Mouse (Mus musculus): ENCODE data around the gene Ankrd37.

Gene Ankrd37

DNA sequence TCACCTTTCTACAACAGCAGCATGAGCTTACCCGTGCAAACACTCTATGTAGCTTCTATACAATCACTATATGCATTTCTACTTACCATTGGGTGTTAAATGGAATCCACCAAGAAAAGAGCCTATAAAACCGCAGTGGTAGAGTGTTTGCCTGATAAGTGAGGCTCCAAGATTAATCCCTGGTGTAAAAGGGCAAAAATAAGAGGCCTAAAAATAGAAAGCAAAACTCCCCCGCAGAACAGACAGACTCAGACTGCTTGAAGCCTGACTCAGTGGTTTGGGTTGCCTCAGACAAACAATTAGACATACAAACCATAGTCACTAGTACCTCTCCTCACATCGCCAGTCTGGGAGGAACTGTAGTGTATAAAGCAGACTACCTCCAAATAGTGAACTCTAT is at the start of gene Ankrd37:
Gene Ankrd37 (minus strand): TSS at position 112 of the 400 bp plus-strand sequence.
- no peak for DNase-seq (ENCODE audit: low spot score)

DNA sequence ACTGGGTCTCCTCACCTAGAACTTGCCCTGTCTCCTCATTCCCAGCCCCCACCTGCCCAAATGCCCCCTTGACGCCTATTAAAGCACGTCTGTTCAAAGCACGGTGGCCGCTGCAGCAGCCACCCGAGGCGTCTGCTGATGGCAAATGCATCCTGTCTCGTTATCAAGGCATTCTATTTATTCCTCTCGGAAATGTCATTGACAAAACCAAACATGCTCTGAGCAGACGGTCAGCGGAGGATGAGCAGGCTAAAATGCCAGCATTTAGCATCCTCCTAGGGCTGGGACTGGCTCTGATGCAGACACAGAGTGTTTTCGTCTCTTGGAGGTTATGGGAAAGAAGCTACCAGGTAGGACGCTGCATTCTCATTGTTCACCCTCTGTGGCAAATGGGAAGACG is 34.8 kb upstream of the Ankrd37 start:
- no peak for DNase-seq (ENCODE audit: low spot score)

DNA sequence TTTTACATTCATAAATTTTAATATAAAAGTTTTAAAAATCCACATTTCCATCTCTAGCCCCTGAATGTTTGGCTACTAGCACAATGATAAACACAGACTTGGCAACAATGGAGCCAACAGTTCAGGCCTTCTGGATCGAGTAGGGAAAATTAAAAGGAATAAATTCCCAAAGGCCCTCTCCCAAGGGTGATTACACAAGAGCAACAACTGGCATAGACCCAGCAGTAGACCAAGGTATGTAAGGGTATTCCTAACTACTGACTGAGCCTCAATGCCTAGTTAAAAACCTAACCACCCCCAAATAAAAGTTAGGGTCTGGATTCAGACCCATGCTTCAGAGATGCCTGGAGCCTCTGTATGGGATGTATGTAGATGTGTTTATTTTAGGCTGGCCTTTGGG is 34.2 kb upstream of the Ankrd37 start:
- DNase-seq (ENCODE audit: low spot score) = no peak

DNA sequence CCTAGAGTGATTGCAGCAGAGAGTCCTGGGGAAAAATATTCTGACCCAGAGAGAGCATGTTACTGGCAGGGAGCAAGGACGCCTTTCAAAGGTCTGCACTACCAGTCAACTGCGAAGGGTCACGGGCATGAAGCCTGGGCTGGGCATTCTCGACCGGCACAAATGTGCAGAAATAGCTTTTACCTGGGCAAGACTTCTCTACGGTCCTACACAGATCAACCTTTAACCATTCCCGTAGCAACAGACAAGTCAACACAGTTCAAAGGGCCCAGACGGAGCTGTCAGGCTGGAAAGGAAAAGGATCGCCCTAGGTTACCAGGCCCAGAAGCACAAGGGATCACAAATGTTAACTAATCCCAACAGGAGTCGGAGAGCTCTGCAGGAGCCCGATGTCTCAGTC is 30.7 kb upstream of the Ankrd37 start:
- DNase-seq (ENCODE audit: low spot score) = no peak

DNA sequence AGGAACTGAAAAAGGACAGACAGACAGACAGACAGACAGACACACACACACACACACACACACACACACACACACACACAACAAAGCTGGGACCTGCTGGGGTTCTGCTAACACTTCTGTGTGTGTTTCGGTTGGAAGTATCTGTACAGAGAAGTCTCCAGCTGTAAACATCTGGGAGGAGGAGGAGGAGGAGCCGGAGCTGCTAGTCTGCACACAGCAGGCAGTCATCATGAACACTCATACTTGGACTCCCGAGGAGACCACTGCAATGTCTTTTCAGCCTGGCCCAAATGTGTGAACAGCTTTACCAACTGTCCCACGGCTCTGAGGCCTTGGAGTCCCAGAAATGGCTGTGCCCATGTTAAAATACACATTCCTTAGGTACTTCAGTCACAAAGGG is 18.9 kb upstream of the Ankrd37 start:
- no peak for DNase-seq (ENCODE audit: low spot score)

DNA sequence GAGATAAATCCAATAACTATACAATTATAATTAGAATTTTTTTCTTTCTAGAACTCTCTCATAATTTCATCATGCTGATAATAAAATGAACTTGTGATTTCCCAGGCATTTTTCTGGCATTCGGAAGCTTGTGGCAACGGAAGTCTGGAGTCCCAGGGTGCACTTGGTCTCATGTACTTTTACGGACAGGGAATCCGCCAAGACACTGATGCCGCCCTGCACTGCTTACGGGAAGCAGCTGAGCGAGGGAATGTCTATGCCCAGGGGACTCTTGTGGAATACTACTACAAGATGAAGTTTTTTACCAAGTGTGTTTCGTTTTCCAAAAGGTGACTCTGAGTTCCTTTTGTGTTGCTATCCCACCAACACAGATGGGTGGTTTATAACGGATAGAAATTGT is 17.3 kb upstream of the Ankrd37 start:
- DNase-seq (ENCODE audit: low spot score) = no peak

DNA sequence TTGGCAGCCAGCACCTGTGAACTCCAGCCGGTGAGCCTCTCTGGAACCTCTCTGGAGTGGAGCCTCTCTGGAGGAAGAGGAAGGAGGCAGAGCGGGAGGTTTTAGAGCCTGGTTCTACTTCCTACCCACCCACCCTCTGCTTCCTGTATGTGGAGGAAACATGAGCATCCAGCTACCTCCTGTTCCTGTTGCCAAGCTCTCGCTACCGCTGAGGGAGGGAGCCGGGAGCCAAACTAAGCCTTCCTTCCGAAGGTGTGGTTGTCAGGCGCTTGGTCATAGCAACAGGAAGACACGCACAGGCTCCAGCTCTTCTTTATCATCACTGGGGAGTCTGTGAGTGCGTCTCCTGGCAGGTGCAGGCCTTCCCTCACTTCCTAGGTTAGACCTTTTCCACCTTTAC is 16.7 kb upstream of the Ankrd37 start:
- DNase-seq (ENCODE audit: low spot score) = no peak

DNA sequence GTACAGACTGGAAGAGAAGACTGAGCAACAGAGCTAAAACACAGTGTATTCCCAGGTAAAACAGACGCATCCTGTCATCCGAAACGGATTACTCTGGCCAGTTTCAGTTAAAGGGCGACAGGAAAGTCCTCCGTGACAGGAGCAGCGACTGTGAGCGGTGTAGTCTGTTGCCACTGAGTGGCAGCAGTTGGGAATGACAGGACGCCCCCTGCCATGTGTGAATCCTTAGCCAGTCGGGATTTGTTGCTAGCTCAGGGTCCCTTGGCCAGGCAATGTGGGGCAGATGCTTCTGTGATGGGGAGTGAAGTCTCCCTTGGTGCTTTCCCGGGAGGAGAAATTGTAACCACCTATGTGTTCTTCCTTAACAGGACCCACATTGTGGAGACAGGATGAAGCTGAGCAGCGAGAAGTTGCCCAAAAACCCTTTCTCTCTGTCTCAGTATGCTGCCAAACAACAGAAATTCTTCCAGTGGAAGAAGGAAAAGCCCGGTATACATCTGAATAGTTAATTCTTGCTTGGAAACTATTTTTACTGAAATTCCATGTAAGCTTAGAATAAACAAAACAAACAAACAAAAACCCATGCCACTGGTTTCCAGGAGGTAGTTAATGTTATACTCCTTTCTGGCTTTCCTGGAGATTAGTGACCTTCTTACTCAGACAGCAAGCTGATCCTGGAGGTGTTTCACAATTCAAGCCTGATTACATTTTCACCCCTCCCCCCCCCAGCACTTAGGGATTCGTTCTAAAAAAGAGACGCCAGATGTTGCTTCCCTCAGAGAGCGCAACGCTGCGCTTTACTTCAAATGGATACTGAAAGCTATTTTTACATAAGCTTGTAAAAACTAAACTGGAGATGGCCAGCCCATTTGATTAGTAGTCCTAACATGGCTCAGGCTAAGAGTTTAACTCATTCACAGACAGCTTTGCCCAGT is 5.5 kb upstream of the Ankrd37 start:
- DNase-seq (ENCODE audit: low spot score) = no peak

DNA sequence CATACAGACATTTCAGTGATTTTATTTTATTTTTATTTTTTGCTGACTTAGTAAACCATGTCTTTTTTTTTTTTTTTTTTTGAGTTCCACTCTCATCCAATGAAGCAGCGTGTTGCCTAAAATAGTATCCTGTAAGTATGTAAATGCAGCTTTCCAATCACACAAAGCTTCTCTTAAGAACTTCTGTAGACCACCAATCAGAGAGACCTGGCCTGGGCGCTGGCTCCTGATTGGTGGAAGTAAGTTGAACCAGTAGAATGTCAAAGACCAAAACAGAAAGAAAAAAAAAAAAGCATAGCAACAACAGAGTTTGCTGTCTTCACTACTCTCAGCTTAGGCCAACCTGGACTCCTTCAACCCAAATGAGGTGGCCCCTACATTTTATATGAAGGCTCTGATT is 4.8 kb upstream of the Ankrd37 start:
- DNase-seq (ENCODE audit: low spot score) = no peak

DNA sequence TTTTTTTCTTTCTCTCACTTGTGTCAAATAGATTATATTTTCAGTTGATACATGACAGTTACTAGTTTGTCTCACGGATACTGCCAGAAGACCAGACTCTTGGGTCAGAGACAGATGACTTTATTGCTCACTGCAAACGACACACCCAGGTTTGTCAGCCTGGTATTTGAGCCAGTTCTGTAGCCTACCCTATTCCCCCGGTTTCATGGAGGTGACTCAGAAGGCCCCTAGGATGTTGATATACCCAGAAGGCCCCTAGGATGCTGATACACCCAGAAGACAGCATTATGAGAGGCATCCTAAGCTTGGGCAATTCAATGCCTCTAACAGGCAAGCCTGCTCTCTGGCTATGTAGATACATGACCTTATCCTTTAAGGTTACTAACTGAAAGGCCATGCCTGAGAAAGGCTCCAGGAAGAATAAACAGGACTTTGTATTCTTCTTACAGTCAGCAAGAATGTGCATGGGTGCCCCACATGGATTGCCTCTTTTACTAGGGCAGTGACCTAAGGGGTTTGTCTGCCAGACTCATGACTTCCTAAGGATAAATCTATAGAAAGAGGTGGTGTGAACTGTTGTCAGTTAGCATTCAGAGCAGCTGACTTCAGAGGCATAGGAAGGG is 1.7 kb upstream of the Ankrd37 start:
- DNase-seq (ENCODE audit: low spot score) = no peak

DNA sequence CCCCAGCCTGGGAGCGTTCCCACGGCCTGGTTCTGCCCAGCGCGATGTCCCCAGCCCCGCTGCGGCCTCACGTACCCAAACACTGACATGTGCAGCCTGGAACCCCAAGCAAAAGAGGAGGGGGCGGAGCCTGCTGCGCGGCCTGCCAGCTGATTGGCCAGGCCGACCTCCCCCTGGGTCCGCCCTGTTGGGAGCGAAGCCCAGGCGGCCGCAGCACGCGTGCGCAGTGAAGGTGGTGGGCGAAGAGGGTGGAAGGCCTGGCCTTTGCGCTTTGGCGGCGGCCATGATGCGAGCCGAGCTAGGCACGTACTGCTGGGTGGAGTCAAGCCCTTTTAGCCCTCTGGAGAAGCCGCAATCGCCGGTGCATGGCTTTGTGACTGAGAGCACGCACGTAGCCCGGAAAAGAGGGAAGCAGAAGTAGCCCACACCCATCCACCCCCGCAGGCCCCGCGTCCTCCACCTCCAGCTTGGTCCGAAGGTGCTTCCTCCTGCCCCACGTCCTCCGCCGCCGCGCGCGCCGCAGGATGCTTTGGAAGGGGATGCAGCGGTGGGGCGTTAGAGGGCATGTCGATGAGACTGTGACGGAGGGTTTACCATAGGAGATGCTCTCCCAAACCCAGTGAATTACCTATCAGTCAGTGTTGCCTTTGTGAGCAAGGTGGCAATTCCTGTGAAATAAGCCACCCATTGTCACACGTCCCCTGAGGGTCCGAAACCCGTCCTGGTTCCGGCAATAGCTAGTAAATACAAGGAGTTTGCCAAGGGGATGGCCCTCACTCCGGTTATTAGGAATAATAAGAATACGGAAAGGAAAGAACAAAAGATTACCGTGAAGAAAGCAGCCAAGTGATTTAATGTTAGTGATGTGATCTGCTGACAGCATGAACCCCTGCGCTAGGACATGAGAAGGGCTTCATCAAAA is 5.5 kb downstream of the Ankrd37 start:
- peak; percentile 98 for DNase-seq (ENCODE audit: low spot score)

DNA sequence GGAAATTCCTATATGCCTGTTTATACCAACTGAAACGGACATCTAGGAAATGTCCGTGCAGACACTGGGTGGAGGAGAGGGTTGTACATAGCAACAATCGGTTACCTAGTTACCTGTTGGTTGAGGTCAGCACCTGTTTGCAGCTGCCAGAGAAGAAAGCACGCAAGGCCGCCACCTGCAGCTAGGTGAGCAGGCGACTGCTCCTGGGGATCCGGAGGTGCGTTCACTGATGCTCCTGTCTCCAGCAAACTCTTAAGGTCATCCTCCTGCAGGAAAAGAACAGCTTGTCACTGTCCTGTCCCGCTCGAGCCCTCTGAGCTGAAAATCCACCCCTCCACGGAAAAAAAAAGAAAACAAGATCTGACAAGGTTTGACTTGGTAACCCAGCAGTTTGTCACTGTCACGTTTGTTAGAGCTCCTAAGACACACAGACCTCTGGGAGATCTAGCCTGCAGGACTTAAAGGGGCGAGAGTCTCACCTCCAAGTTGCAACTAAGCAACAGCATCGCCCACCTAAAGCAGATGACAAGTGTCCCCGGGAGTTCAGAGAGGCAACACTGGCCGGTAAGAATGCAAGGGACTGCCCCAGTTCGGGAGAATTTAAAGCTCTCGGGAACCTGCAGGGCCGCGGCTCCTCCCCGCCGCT is 6.2 kb downstream of the Ankrd37 start, which contains the start of gene Lrp2bp:
Gene Lrp2bp (plus strand): TSS at position 166 of the 646 bp plus-strand sequence.
- peak; percentile 8 for DNase-seq (ENCODE audit: low spot score)

DNA sequence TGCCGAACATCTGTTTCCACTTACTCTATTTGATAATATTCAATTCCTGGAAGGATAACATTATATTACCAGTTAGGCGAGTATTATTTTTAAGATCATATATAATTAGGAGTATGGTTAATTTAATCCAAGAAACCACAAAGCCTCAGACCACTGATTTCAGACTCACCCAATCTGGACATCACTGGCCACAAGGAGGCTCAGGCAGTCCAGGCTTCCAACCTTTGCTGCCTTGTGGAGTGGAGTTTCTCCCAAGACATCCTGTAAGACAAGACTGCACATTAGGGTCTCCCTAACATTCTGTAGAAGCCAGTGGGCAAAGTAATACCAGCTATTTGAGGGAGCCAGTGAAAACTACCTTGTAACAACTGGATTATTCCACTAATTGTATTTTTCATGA is 7.3 kb downstream of the Ankrd37 start:
- DNase-seq (ENCODE audit: low spot score) = no peak

DNA sequence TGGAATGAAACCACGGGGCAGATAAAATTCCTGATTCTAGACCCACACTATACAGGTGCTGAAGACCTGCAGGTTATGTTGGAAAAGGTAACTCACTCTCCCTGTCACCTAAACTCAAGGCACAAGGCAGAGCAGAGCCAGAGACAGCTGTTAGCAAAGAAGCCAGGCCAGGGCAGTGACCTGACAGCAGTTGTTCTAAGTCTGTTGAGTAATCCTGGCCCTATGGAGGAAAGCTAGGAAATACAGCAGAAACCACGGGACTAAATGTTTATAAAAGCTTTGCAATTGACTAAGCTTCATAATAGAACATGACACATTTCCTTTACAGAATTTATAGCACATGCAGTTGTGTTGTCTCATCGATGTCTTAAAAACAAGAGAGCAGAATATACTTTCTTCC is 9.9 kb downstream of the Ankrd37 start:
- no peak for DNase-seq (ENCODE audit: low spot score)

DNA sequence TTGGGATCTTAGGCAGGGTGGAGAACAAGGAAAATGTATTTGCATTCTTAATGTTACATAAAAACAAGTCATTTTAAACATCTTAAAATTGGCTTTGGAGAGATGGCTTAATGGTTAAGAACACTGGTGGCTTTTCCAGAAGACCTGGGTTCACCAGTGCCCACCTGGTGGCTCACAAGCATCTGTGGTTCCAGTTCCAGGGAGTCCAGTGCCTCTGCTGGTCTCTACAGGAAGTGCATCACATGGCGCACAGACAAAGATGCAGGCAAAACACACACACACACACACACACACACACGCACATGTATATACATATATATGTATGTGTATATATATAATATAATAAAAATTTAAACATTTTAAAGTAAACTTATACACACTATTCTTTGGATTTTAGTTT is 11.4 kb downstream of the Ankrd37 start:
- DNase-seq (ENCODE audit: low spot score) = peak; percentile 37

DNA sequence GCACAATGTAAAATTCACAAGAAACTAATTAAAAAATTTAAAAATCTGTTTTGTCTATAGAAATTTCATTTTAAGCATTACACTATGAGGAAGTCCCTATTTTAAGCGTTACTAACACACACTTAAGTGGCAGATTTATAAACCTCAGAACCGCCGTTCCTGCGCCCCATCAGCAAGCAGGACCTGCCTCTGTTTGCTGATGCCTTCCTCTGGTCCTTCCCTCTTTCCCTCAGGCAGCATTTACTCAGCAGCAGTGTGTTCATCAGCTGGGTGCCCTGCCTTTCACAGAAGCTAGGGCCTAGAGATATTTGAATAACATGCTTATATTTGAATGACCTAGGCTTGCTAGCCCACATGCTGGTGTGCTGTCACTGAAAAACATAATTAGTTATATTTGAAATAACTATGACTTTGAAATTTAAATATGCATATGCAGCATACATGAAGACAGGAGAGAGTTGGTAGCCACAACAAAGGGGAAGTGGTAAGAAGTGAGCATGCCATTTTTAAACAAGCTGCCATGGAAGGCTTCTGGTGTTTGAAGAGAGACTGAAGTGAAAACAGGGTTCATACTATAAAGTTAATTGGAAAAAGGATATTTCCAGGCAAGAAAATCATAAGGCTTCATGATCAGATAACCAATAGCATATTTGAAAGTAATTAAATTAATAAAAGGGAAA is 14.7 kb downstream of the Ankrd37 start:
- no peak for DNase-seq (ENCODE audit: low spot score)

DNA sequence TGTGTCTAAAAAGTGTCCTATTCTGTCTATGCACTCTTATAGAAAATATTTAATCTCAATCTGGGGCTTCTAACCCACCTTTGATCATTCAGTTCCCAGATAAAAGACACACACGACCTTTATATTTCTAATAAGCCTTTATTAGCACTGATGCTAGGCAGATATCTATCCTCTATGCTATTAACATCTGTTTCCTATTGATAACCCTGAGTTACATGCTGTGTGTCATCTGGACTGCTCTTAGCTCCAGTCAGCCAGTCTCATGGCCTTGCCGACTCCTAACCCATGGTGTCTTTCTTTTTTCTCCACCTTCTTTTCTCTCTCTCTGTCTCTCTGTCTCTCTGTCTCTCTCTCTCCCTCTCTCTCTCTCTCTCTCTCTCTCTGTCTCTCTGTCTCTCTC is 17.3 kb downstream of the Ankrd37 start:
- DNase-seq (ENCODE audit: low spot score) = no peak

DNA sequence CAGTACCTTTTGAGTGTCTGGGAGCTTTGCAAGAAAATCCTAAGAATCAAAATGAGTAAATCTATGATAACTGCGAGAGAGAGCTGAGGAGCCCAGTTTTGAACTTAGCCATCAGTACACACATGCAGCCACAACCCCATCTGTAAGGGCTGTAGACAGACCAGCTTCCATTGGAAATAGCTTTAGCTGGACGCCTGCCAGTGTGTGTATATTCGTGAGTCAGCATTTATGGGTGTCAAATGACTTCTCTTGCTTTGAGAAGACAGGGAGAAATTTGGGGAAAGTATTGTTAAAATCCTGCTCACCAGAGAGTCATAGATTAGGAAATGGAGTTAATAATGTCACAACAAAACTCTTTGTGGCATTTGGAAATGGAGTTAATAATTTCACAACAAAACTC is 18.8 kb downstream of the Ankrd37 start:
- no peak for DNase-seq (ENCODE audit: low spot score)

DNA sequence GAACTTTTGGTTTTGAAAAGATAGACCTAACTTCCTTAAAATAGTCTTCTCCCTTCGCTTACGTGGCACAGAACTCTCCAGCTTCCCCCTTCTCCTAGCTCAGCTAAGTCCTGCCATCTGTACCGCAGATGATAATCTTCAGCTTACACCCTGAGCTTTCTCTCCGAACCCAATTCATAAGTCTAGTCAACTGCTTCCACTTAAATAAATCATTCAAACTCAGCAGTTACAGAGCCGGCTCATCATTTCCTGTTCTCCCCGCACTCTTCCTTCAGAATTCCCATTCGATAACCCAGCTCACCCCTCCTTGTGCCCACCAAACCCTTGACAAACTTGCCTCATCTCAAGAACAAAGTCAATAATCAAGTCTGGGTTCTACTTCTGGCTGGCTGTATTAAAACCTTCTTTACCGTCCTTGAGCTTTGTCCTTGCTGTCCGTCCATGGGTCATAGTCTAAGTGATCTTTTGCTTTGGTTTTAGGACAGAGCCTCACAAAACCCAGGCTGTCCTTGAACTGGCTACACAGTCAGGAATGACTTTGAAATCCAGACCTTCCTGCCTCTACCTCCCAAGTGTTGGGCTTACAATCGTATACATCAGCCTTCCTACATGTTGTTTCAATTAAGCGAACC is 29.6 kb downstream of the Ankrd37 start:
- DNase-seq (ENCODE audit: low spot score) = no peak

DNA sequence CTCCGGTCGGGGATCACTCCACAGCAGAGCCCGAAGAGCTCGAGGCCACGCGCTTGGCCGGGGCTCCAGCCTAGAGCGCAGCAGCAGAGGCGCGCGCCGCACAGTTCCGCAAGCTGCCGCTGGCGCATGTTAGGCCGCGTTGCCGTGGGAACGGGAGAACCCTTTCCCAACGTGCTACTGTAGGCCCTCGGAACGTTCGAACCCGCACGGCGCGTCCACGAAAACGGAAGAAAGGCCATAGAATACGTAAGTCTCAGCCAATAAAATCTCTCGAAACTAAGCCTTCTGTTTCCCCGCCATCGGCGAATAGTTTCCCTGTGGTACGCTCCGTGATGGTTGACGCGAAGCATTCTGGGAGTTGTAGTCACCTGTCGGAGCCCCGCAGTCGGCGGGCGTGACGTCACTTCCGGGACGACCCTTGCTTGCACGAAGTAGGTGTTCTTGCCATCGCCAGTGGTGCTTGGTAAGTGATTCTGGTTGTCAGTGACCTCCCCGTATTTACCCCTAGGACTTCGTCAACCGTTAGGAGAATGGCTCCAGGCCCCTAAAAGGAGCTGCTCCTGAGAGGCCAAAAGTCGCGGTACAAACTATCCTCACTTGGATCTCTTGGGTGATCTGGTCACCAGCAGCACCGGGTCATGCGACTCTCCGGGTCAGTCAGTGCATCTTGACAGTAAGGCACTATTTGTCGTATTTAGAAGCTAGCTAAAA is 30.2 kb downstream of the Ankrd37 start, which contains the start of the genes 1700029J07Rik and Ufsp2:
Gene 1700029J07Rik (minus strand): TSS at position 127 of the 711 bp plus-strand sequence.
Gene Ufsp2 (plus strand): TSS at position 403 of the 711 bp plus-strand sequence.
- DNase-seq (ENCODE audit: low spot score) = peak; percentile 96
